ENCODE assay signal across 8 mouse cellular contexts in the genomic region with DNA sequence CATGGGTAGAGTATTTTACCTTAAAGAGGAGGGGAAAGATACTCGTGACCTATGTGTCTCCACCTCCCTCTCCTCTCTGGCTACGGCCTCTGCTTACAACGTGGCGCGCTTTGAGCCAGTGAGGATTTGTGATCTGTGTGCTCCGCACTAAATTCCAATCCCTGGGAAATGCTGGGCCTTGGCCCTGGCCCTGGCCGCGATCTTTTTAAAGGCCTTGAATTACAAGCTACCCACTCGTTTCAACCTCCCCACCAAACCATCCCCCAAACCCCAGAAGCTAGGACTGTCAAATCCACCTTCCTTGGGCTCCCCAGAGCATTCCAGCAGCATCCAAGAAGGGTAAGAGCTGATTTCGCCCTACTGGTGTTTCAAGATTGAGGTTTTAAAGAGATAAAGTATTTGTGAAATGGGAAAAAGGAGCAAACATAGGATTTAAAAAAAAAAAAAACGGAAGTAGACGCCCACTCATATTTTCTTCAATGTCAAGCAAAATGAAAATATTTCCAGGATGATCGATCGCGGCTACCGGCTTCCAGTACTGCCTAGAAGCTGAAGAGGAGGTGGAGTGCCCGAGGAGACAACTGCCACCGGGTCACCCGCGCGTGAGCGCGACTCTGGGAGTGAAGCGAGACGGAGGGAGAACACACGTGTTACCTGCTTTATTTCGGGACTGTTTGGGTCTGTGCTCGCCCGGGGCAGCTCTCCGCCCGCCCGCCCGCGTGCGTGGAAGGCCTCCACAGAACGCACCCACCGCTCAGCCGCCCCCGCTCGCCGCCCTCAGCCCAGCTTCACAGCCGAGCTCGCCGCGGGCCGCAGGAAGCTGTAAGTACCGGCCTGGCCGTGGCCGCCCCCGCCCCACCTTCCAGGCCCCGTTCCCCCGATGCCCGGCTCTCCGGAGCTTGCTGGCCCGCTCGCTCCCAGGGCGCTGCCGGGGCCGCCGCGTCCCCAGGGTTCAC. TPM values are rescaled to one million over a fixed set of nuclear protein-coding genes. Genes with fewer than 3 reads are reported as not detected.
A peak's percentile ranks its signal among the peaks of the same experiment; 100 is the strongest.
DNase-seq lines count a peak whose midpoint lies in the region; ATAC-seq and TF ChIP-seq lines count a peak whose summit lies in the region.
"Had no signal": no experiment of that assay in that cellular context is flagged by ENCODE, and none has a peak within 500 bp of the region (broad histone marks: within the 10 kb centered on the region; RNA-seq: fewer than 3 reads in every experiment).

A gene (plus strand): TSS at position 96 of the 956 bp plus-strand sequence.

- no peak for DNase-seq in thymus, adult 2 months
- no peak for DNase-seq in thymus, postnatal 0 days (ENCODE audit: low spot score)
- peak; percentile 80 for DNase-seq in forebrain, embryonic 14.5 days (ENCODE audit: low spot score)
- peak; percentile 63 to 66 for DNase-seq in left cerebral cortex, adult 2 months (ENCODE audit: extremely low spot score in 1 of 2, low spot score in 2 of 2)
- DNase-seq in testis, postnatal 14 days (ENCODE audit: low spot score), result no peak
- DNase-seq in adipocyte (ENCODE audit: low spot score), result no peak

- peak; percentile 1 for ATAC-seq in forebrain, embryonic 14.5 days
- peak; percentile 33 for ATAC-seq in neural tube, embryonic 12.5 days (ENCODE audit: low FRiP score, low read depth)

- H3K9ac ChIP-seq in forebrain, embryonic 14.5 days (ENCODE audit: low read length), result peak within 1 kb of the TSS; percentile 100
- H3K9ac ChIP-seq in neural tube, embryonic 12.5 days, result no peak within 1 kb of the TSS

- H3K4me2 ChIP-seq in forebrain, embryonic 14.5 days (ENCODE audit: low read length), result peak within 1 kb of the TSS; percentile 64
- peak within 1 kb of the TSS; percentile 51 for H3K4me2 ChIP-seq in neural tube, embryonic 12.5 days (replicated peaks)

- peaks cover 8% of the 10 kb centered on the region; the same call in 1 of the 2 replicates for H3K27me3 ChIP-seq in thymus, adult 2 months (ENCODE audit: control insufficient read depth, insufficient read depth, low read length)
- 0 out of 2 replicates have a peak, but pooled peaks cover 6% of the 10 kb centered on the region for H3K27me3 ChIP-seq in forebrain, embryonic 14.5 days (replicated peaks; ENCODE audit: control insufficient read depth, insufficient read depth, low read length)
- H3K27me3 ChIP-seq in neural tube, embryonic 12.5 days (replicated peaks), result peaks cover 81% of the 10 kb centered on the region

- no peaks in the 10 kb centered on the region for H3K9me3 ChIP-seq in forebrain, embryonic 14.5 days (replicated peaks; ENCODE audit: control insufficient read depth, low read length)
- H3K9me3 ChIP-seq in neural tube, embryonic 12.5 days, result no peaks in the 10 kb centered on the region

- intact Hi-C loops in left cerebral cortex, adult 2 months (cut with DNase I), result loop anchor here (2.0 kb wide), 1 partner anchor 18 kb away; no protein-coding TSS in a partner anchor

- H3K4me1 ChIP-seq in thymus, adult 2 months (replicated peaks; ENCODE audit: control insufficient read depth, insufficient read depth, low read length), result no peaks in the 10 kb centered on the region
- no peaks in the 10 kb centered on the region for H3K4me1 ChIP-seq in forebrain, embryonic 14.5 days (ENCODE audit: control insufficient read depth, insufficient read depth, low read length)
- H3K4me1 ChIP-seq in neural tube, embryonic 12.5 days, result peaks cover 10% of the 10 kb centered on the region; the same call in 1 of the 2 replicates

- H3K27ac ChIP-seq in thymus, adult 2 months (ENCODE audit: control insufficient read depth, insufficient read depth, low read length), result no peak within 1 kb of the TSS
- peak within 1 kb of the TSS; percentile 100 for H3K27ac ChIP-seq in forebrain, embryonic 14.5 days (ENCODE audit: low read depth, low read length)
- H3K27ac ChIP-seq in left cerebral cortex, adult 2 months, result peak within 1 kb of the TSS; percentile 98
- no peak within 1 kb of the TSS for H3K27ac ChIP-seq in neural tube, embryonic 12.5 days

- TF ChIP-seq POLR2A in thymus, adult 2 months (IDR thresholded peaks at IDR 0.05; ENCODE audit: control insufficient read depth, extremely low read depth, insufficient read depth, low read length, poor library complexity), result no peak

- H3K4me3 ChIP-seq in thymus, adult 2 months (ENCODE audit: control insufficient read depth, insufficient read depth, low read length), result peak within 1 kb of the TSS; percentile 16
- peak within 1 kb of the TSS; percentile 95 for H3K4me3 ChIP-seq in forebrain, embryonic 14.5 days (ENCODE audit: low read depth, low read length)
- peak within 1 kb of the TSS; percentile 72 for H3K4me3 ChIP-seq in left cerebral cortex, adult 2 months
- H3K4me3 ChIP-seq in neural tube, embryonic 12.5 days, result peak within 1 kb of the TSS; percentile 27
- H3K4me3 ChIP-seq: erythroblast, embryonic 14.5 days had no signal

- H3K36me3 ChIP-seq in thymus, adult 2 months (ENCODE audit: control insufficient read depth, insufficient read depth, low read length), result no peaks in the 10 kb centered on the region
- H3K36me3 ChIP-seq in forebrain, embryonic 14.5 days (ENCODE audit: control insufficient read depth, insufficient read depth, low read length), result peaks cover 16% of the 10 kb centered on the region
- H3K36me3 ChIP-seq in neural tube, embryonic 12.5 days, result no peaks in the 10 kb centered on the region

- TF ChIP-seq CTCF in thymus, adult 2 months (IDR thresholded peaks at IDR 0.05; ENCODE audit: borderline replicate concordance, control insufficient read depth, extremely low read depth, insufficient read depth, low read length, poor library complexity), result no peak
- TF ChIP-seq CTCF in left cerebral cortex, adult 2 months (IDR thresholded peaks at IDR 0.05), result no peak

- WGBS in thymus, adult 2 months, result 4% methylated on average over 60 of the region's 61 CpGs
- under 1% methylated on average over 59 of the region's 61 CpGs for WGBS in forebrain, embryonic 14.5 days
- WGBS in neural tube, embryonic 12.5 days, result under 1% methylated on average over 60 of the region's 61 CpGs

RNA-seq across cellular contexts. Expression of the gene that starts here (rescaled TPM):
- polyA plus RNA-seq in thymus, adult 2 months (2012; rRNA removed), result 4.8 and 5.2 TPM in 2 replicates
- 2.0 and 3.1 TPM in 2 replicates for polyA plus RNA-seq in thymus, postnatal 0 days (2015; fragmentation: Nextera tagmentation; extraction: Ambion mirVana)
- 72.6 and 77.7 TPM in 2 replicates for polyA plus RNA-seq in forebrain, embryonic 14.5 days (2014; fragmentation: Nextera tagmentation; extraction: Ambion mirVana)
- 100 to 1,000 TPM; 111 to 112 TPM for total RNA-seq in left cerebral cortex, adult 2 months (2021)
- polyA plus RNA-seq in neural tube, embryonic 12.5 days (2016; fragmentation: Nextera tagmentation; extraction: Ambion mirVana), result not detected in 2 replicates

Comparison
In these comparisons a context has a peak if more than half of its experiments do, and no peak if none do; other contexts are left out.
1. RNA of the gene that starts here (polyA plus RNA-seq): 72.6 to 77.7 TPM in forebrain, embryonic 14.5 days; 4.8 to 5.2 TPM in thymus, adult 2 months, 2.0 to 3.1 TPM in thymus, postnatal 0 days and not detected in neural tube, embryonic 12.5 days; every median in the first group is over 10 times any median in the second.
2. Peak in ATAC-seq, H3K4me3 ChIP-seq and H3K4me2 ChIP-seq in neural tube, embryonic 12.5 days; RNA of the gene not detected or under 1 TPM.
3. DNase-seq: peak in forebrain, embryonic 14.5 days (single experiment) and left cerebral cortex, adult 2 months (2 of 2); none in thymus, adult 2 months (single experiment), thymus, postnatal 0 days (single experiment), testis, postnatal 14 days (single experiment) and adipocyte (single experiment).
4. H3K27ac ChIP-seq: peak in forebrain, embryonic 14.5 days (single experiment) and left cerebral cortex, adult 2 months (single experiment); none in thymus, adult 2 months (single experiment) and neural tube, embryonic 12.5 days (single experiment).
5. H3K4me3 ChIP-seq: peak in every context shown above with its lines; median percentile 95 in forebrain, embryonic 14.5 days; 72 in left cerebral cortex, adult 2 months; 27 in neural tube, embryonic 12.5 days; 16 in thymus, adult 2 months.